Mouse (Mus musculus) midbrain, embryonic 14.5 days (tissue): ENCODE results near the gene Mgrn1. TPM values are rescaled to one million over a fixed set of nuclear protein-coding genes. Genes with fewer than 3 reads are reported as not detected.

Experiments
- ATAC-seq: fragments of 200-750 bp; cut with Nextera tagmentation; 2 replicates; pipeline ENCODE4 v1.8.0; 2017; ENCODE audit warnings: moderate number of reproducible peaks, moderate library complexity; ENCODE audit not compliant: low FRiP score, low TSS enrichment
- DNase-seq: peaks from one replicate; pipeline ENCODE4 v3.0.0-alpha.2; 2015
- H3K27ac ChIP-seq: fragments of 300-500 bp; sonication (generic); replicated peaks from 2 replicates; pipeline ENCODE4 v1.5.1; 2014; ENCODE audit warnings: mild to moderate bottlenecking, low read depth, low read length, moderate library complexity
- H3K27me3 ChIP-seq: fragments of 300-500 bp; sonication (generic); 2 replicates; pipeline ENCODE4 v1.6.1; 2014; ENCODE audit warnings: low read length, control low read depth, mixed read lengths; ENCODE audit not compliant: control insufficient read depth, insufficient read depth
- H3K36me3 ChIP-seq: fragments of 300-500 bp; sonication (generic); 2 replicates; pipeline ENCODE4 v1.6.1; 2014; ENCODE audit warnings: low read length, control low read depth; ENCODE audit not compliant: control insufficient read depth, insufficient read depth
- H3K4me1 ChIP-seq: fragments of 300-500 bp; sonication (generic); 2 replicates; pipeline ENCODE4 v1.6.1; 2014; ENCODE audit warnings: mild to moderate bottlenecking, antibody characterized with exemption, low read length, control low read depth; ENCODE audit not compliant: control insufficient read depth, insufficient read depth
- H3K4me2 ChIP-seq: fragments of 300-500 bp; sonication (generic); 2 replicates; pipeline ENCODE4 v1.6.1; 2014; ENCODE audit warnings: mild to moderate bottlenecking, low read length, moderate library complexity
- H3K4me3 ChIP-seq: fragments of 300-500 bp; sonication (generic); replicated peaks from 2 replicates; pipeline ENCODE4 v1.5.1; 2014; ENCODE audit warnings: low read depth, low read length
- H3K9ac ChIP-seq: fragments of 300-500 bp; sonication (generic); replicated peaks from 2 replicates; pipeline ENCODE4 v1.6.1; 2014; ENCODE audit warnings: mild to moderate bottlenecking, low read length, moderate library complexity
- H3K9me3 ChIP-seq: fragments of 300-500 bp; sonication (generic); 2 replicates; pipeline ENCODE4 v1.6.1; 2016; ENCODE audit warnings: low read length, control low read depth, mixed read lengths; ENCODE audit not compliant: control insufficient read depth
- WGBS: fragments of 180-500 bp; shearing (Covaris S2); extraction: QIAGEN DNeasy Blood & Tissue Kit; methylation state at CpG from one replicate; pipeline ENCODE4 v1.1.7; 2014; 5-methylcytosine and 5-hydroxymethylcytosine counted together
- polyA plus RNA-seq: library from polyadenylated mRNA; unstranded; fragments of >200 nt; fragmentation: Nextera tagmentation; extraction: Ambion mirVana; gene quantifications from 2 replicates; pipeline ENCODE4 v1.2.1, GENCODE M21; 2014

Gene Mgrn1
- polyA plus RNA-seq, 1 experiment from 2014 or later = 117 TPM

DNA sequence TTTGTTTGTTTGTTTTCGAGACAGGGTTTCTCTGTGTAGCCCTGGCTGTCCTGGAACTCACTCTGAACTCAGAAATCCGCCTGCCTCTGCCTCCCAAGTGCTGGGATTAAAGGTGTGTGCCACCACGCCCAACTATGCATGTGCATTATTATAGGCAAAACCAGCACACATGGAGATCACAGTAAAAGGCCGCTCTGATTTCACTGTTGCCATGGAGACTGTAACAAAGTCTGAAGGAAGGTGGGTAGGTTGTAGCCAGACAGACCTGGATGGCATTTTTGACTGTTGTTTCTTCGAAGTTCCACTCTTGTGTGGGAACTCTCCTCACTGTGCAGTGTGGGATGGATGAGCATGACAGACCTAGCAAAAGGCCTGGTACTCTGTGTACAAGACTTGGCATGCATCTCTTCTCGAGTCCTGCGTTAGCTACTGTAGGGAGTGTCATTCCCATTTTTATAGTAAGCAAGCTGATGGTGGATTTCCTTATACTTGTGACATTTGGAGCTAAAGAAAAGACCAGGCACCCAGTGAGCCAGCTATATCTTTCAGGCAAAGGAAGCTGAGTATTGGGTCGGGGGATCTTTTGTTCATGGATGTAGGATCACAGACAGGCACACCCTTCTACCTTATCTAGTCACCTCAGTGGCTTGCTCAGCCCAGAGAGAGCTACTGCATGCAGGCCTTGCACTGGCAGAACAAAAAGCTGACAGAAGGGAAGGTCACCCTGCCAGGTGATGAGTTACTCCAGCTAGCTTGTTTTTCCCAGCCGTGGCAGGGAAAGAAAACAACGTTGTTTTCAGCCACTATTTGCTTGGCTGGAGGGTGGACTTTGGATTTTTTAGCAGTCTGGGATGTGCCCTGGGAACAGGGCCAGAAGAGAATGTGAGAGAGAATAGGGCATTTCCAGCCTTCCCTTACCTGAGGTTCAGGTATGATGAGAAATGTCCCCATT is 4.4 kb upstream of the Mgrn1 start:
- H3K9me3 ChIP-seq = no peaks in the 10 kb centered on the region
- no peaks in the 10 kb centered on the region for H3K27me3 ChIP-seq
- peak overlapping the region; percentile 78 for H3K9ac ChIP-seq
- H3K27ac ChIP-seq = peak overlapping the region; percentile 97
- peak overlapping the region; percentile 78 for H3K4me3 ChIP-seq
- no peaks in the 10 kb centered on the region for H3K36me3 ChIP-seq
- DNase-seq (peak; percentile 21), ATAC-seq (no peak)
- H3K4me2 ChIP-seq = peak overlapping the region; percentile 90
- 78% methylated on average over 10 of the region's 10 CpGs for WGBS
- peaks cover 24% of the 10 kb centered on the region for H3K4me1 ChIP-seq

DNA sequence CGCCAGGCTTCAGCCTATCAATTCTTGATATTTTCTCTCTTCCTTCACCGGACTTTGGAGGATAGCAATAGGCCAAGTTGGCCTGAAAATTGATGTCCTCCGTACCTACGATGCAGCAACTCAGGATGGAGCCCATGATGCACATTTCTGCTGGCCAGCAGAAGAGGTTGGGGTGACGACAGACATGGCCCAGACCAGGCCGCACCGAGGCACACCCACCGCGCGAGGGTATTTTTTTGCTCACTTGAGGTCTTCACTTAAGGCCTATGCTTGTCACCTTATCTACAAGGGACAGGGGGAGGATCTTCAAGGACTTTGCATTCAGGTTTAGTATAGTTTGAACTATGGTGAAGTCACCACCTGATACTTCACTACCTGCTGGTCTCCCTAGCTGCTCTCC is 1.1 kb upstream of the Mgrn1 start:
- WGBS = 95% methylated on average over 10 of the region's 10 CpGs
- peak overlapping the region; percentile 87; the same call in 1 of the 2 replicates for H3K4me2 ChIP-seq

DNA sequence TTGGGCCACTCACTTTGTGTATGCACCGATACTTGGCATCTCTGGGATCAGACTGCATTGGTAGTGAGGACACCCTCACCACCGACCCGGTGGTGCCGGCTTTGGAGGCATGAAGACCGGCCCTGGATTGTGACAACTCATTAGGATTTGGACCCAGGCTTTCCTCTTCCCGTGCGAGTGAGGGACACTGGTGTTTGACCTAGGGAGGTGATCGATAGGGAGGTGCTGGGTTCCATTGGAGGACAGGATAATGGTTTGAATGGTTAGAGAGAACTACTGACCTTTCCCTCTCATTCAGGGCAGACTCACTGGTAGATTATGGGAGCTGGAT is 606 bp downstream of the Mgrn1 start:
- Histone ChIP-seq H3K4me2 (peak overlapping the region; percentile 87), H3K4me3 (peak overlapping the region; percentile 86), H3K36me3 (no peaks in the 10 kb centered on the region), H3K9ac (peak overlapping the region; percentile 88), H3K4me1 (peaks cover 22% of the 10 kb centered on the region), H3K9me3 (no peaks in the 10 kb centered on the region), H3K27me3 (no peaks in the 10 kb centered on the region), H3K27ac (peak overlapping the region; percentile 92)
- under 1% methylated on average over 8 of the region's 8 CpGs for WGBS
- DNase-seq (no peak), ATAC-seq (no peak)

More for the DNA sequence above, 1.1 kb upstream of the Mgrn1 start:
- H3K27me3 ChIP-seq = no peaks in the 10 kb centered on the region
- no peak for DNase-seq
- H3K4me1 ChIP-seq = peaks cover 28% of the 10 kb centered on the region
- no peaks in the 10 kb centered on the region for H3K9me3 ChIP-seq
- H3K4me3 ChIP-seq = no peak overlapping the region; the same call in 1 of the 2 replicates
- ATAC-seq = no peak
- H3K27ac ChIP-seq = peak overlapping the region; percentile 92; the same call in 1 of the 2 replicates
- H3K36me3 ChIP-seq = no peaks in the 10 kb centered on the region
- no peak overlapping the region for H3K9ac ChIP-seq

DNA sequence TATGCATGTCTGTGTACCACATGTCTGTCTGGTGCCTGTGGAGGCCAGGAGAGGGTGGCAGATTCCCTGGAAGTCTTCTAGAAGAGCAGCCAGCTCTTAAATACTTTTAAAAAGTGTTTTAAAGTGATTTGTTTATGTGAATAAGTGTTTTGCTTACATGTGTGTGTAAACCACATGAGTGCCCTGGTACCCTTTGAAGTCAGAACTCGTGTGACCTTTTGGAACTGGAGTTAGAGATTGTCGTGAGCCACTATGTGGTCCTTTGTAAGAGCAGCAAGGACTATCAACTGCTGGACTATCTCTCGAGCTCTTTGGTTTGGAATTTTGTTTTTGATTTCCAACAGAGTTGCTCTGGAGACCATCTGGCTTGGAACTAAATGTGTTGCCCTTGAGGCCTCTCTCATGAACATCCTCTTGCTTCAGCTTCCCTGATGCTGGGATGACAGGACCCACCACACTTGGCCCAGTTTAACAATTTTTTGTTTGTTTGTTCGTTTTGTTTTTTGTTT is 4.2 kb downstream of the Mgrn1 start:
- Histone ChIP-seq H3K4me2 (no peak overlapping the region), H3K4me1 (peaks cover 19% of the 10 kb centered on the region), H3K27me3 (no peaks in the 10 kb centered on the region), H3K9me3 (no peaks in the 10 kb centered on the region), H3K9ac (no peak overlapping the region), H3K36me3 (no peaks in the 10 kb centered on the region), H3K4me3 (no peak overlapping the region), H3K27ac (no peak overlapping the region)
- ATAC-seq = no peak
- no peak for DNase-seq
- 72% methylated on average over 4 of the region's 4 CpGs for WGBS

DNA sequence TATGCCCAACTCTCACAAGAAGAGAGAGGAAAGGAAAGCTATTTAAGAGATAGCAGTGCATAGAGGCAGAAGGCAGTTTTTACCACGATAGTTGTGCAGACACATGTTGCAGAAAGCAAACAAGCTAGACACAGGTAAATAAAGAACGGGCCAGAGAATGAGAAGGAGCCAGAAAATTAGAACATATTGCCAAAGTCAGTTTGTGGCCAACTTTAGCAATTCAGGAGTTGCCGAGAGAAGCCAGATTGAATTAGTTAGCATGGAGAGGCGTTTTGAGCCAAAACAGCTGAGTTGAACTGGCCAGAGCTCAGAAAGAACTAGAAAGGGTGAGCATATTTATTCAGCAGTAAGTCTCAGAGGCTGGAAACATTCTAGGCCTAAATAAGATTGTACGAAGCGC is 6.1 kb downstream of the Mgrn1 start:
- no peaks in the 10 kb centered on the region for H3K9me3 ChIP-seq
- no peak overlapping the region for H3K27ac ChIP-seq
- no peaks in the 10 kb centered on the region for H3K27me3 ChIP-seq
- no peak overlapping the region for H3K4me3 ChIP-seq
- no peaks in the 10 kb centered on the region for H3K36me3 ChIP-seq
- no peak overlapping the region for H3K9ac ChIP-seq
- ATAC-seq (no peak), DNase-seq (no peak)
- 94% methylated on average over 6 of the region's 6 CpGs for WGBS
- no peak overlapping the region for H3K4me2 ChIP-seq
- H3K4me1 ChIP-seq = peaks cover 14% of the 10 kb centered on the region

DNA sequence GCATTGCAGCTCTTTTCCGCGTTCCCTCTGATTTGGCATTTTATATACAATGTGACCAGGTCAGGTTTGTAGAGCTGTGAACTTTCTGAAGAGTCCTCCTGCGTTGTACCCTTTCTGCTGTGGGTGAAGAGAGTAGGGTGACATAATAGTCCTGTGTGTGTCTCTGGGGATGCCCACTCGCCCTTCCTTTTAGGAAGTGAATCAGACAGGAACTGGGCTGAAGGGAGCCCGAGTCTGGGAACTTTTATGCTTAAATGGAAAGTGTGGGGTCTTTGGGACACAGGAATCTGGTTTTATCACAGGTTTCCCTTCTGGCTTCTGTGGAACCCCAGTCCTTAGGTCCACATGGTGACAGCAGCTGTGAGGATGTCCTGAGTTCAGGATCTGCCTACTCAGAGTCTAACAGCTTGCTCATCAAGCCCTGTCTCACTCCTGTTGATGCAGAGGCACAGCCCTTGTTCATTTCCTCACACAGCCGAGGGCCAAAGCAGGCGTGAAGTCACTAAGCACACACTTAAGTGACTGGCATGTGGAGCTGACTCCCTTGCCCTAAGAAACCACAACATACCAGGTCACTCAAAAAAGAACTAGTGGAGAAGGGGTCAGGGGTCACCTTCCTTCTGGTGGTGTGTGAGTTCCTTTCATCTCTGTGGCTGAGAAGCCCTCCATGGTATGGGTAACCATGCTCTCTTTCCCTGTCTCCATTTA is 8.3 kb downstream of the Mgrn1 start:
- DNase-seq (no peak), ATAC-seq (no peak)
- no peak overlapping the region for H3K9ac ChIP-seq
- no peak overlapping the region for H3K27ac ChIP-seq
- no peak overlapping the region for H3K4me3 ChIP-seq
- H3K4me2 ChIP-seq = no peak overlapping the region
- H3K36me3 ChIP-seq = no peaks in the 10 kb centered on the region
- no peaks in the 10 kb centered on the region for H3K9me3 ChIP-seq
- H3K4me1 ChIP-seq = no peaks in the 10 kb centered on the region
- H3K27me3 ChIP-seq = no peaks in the 10 kb centered on the region
- 91% methylated on average over 7 of the region's 7 CpGs for WGBS

DNA sequence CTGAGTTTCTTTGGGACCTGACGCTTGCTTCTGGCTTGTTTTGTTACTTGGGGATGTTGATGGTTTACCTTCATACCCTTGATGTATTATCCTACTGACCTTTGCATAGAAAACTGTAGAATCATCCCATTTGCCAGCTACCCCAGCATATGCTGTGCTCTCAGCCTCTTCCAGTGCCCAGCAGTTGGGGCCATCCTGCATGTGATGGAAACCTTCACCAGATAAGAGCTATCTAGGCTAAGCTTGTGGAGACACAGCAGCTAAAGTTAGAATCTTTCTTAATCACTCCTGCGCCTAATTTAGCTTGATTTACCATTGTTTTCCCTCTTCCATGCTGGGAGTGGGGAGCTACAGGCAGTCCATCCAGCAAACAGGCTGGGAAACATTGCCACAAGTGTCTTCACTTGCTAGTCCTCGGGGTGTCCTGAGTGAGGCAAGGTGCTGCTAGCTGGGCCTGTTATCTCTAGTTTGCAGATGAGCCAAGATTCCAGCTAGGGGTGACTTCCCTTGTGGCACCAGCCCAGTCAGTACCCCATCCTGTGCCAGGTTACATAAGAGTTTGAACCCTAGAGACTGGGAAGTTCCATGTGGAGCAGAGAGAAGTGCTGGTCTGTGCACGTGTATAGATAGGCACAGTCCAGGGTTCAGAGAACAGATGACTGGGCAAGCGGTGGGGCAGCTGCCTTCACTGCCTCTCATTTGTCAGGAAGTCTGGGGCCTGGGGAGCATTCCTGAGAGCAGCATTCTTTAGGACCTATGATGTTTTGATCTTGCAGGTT is 10.4 kb downstream of the Mgrn1 start:
- WGBS = 85% methylated on average over 5 of the region's 5 CpGs
- H3K27ac ChIP-seq = no peak overlapping the region
- no peak overlapping the region for H3K4me2 ChIP-seq
- H3K9ac ChIP-seq = no peak overlapping the region
- ATAC-seq (no peak), DNase-seq (no peak)
- no peaks in the 10 kb centered on the region for H3K4me1 ChIP-seq
- no peak overlapping the region for H3K4me3 ChIP-seq
- no peaks in the 10 kb centered on the region for H3K36me3 ChIP-seq
- H3K9me3 ChIP-seq = no peaks in the 10 kb centered on the region
- H3K27me3 ChIP-seq = no peaks in the 10 kb centered on the region

DNA sequence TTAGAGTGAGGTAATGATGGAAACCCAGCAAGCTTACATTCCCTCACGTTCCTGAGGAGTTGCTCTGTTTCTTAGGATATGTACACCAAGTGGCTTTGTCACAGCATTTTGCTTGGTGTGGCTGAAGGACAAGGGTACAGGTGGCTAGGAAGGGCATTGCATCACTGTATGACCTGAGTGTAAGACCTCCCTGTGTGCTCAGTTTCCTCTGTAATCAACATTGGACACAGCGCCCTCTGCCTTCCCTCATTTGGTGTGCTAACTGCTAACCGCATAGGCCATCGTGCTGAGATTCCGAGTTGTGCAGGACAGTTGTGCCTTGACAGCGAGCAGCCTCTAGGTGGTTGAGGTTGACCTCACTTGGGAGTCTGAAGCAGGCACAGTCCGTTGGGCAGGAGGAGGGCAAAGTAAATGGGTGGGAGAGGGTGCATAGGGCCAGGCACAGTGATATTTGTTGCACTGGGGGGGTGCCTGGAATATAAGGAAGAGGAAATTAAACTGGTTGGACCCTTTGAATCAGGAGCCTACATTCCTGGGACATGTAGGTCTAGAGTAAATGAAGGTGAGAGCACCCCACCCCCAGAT is 11.2 kb downstream of the Mgrn1 start:
- no peak overlapping the region for H3K4me3 ChIP-seq
- no peak for ATAC-seq
- H3K36me3 ChIP-seq = no peaks in the 10 kb centered on the region
- no peaks in the 10 kb centered on the region for H3K27me3 ChIP-seq
- no peak overlapping the region for H3K4me2 ChIP-seq
- no peak overlapping the region for H3K9ac ChIP-seq
- no peaks in the 10 kb centered on the region for H3K4me1 ChIP-seq
- H3K9me3 ChIP-seq = no peaks in the 10 kb centered on the region
- no peak for DNase-seq
- no peak overlapping the region for H3K27ac ChIP-seq
- WGBS = 52% methylated on average over 7 of the region's 7 CpGs
